Mouse (Mus musculus) c-Kit-positive CD71-negative TER-119-negative erythroid progenitor cells, embryonic 14.5 days (primary cell): ENCODE results near the gene Adap2.
A peak's percentile ranks its signal among the peaks of the same experiment; 100 is the strongest.

Source experiments
- DNase-seq: peaks from one replicate; pipeline ENCODE4 v3.0.0-alpha.2; 2013; ENCODE audit warnings: low read depth

Adap2 gene

DNA sequence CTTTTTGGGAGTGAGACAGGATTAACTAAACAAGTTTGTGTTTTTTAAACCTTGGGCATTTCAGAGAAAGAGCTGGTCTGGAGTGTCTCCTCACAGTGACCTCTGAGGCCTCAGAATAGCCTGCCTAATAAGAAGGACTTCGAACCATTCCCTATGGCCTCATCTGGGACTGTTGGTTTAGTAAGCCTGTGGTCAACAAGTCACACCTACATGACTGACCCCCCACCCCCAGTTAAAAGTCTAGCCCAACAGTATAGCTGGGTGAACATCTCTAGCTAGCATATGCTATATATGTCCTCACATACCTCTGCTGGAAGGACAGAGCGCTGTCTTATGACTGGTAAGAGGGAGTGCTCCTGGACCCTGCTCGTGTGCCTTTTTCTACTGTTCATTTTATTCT, 45.4 kb downstream of the Adap2 start:
- no peak for DNase-seq

DNA sequence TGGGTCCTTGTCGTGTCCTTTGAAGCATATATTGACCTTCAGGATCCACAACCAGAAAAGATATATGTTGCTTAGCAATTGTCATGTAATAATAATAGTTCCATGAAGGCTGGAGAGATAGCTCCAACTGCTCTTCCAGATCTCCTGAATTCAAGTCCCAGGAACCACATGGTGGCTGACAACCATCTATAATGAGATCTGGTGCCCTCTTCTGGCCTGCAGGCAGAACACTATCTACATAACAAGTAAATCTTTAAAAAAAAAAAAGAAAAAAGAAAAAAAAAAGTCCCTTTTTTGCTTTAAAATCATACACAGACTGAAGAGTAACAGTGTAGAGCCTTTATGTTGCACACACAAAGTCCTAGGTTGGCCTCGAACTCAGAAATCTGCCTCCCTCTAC, 45.9 kb downstream of the Adap2 start:
- DNase-seq = no peak

DNA sequence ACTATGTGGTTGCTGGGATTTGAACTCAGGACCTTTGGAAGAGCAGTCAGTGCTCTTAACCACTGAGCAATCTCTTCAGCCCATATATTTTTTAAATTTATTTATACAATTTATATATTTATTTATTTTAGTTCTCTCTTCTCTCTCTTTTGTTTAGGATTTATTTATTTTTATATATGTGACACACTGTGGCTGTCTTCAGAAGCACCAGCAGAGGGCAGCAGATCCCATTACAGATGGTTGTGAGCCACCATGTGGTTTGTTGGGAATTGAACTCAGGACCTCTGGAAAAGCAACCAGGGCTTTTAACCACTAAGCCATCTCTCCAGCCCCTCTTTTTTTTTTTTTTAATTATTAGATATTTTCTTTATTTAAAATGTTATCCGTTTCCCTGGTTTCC, 46.4 kb downstream of the Adap2 start:
- no peak for DNase-seq

DNA sequence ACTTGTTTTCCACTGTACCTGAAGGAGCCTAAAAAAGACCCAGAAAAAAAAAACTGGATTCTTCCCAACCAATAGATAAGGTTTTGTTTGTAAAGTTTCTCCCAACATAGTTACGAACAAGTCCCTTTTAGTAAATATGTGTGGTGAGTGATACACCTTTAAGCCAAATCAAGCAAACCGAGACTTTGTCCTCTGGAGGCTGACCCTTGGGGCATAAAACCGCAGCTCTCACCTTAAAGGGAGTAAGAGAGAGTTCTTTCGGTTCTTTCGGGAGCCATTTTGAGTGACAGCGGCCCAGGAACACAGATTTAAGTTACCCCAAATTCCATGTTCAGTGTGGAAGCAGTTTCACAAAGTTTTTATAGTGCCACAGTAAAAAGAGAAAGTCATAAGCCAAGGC, 48.4 kb downstream of the Adap2 start:
- no peak for DNase-seq

DNA sequence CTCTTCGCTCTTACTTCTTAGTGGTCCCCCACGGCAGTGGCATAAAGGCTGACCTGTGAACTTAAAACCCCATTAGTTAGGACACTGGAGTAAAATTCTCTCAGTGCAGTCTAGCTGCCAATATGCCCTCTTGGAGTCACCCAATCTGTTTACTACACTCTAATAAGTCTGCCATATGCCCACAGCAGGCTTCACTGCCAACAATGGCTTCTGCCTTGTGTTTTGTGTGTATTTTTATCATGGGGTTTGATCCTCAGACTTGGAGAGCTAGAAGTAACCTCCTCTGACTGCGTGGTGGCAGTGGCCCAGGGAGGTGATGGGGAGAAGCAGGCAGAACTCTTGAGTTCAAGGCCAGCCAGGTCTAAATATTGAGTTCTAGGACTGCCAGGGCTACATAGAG, 50.1 kb downstream of the Adap2 start:
- no peak for DNase-seq

DNA sequence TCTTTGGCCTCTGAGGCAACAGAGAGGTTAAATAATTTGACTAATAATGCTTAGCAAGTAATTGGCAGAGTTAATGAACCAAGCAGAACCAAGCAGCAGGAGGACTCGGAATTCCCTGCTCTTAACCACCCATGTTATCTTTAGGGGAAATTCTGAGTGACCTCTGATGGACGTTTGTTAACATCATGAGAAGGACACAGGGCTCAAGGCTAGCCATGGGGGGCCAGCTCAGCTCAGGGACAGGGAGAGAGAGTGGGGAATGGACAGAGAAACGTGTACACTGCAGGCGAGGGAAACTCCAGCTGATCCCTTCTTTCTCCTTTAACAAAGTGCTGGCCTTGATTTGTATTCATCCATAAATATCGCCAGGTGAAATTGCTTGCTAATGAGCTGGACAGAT, 51.0 kb downstream of the Adap2 start:
- DNase-seq = no peak

DNA sequence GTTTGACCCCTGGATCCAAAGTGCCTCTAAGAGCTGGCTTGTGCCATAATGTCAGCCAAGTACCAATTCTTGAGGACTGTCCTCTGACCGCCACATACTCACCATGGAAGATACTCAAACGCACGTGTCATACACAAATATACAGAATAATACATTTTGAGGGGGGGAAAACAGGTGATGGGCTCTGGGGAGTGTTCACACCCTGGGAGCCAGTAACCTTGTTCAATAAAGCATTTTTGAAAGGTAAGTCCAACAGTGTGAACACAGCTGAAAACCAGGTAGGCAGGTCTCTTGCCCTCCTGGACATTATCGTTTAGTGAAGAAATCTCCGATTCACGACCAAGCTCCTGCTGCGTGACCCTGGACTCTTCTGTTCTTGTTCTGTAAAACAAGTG, 54.6 kb downstream of the Adap2 start:
- no peak for DNase-seq

DNA sequence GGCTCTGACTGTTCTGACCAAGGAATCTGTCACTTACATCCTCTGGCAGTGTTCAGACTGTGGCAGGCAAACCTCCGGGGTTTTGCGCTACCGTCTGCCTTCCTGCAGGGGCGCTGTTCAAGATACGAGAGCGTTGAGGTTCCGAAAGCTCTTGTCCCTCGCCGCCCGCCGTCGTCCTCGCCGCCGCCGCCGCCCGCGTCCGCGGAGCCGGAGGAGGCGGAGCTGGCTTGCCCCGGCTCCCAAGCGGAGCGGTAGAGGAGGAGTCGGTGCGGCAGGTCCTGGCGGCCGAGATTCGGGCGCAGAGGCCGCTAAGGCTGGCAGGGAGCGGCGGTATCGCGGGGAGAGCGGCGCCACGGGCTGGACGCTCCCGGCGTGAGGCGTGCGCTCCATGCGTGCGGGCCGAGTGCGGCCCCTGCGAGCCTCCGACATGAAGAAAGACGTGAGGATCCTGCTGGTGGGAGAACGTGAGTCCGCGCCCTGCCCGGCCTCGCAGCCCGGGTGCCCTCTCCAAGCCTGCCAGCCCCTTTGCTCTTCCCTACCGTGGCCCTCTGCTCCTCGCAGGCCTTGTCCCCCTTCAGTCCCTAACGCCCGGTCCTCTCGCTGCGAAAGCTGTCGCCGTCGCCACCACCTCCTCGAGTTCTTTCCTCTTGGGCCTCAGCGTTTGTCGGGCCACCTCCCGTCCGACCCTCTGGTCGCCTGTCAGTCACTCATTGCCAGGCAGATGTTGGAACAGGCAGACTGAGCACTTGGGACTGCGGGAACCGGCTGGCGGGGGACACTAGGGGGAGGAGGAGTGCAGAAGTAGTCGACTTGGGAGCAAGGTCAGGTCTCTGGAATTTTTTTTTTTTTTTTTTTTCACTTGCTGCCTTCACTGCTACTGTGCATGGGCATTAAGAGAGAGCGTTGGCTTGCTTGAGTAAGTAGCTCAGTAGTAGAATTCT, 55.2 kb downstream of the Adap2 start, which contains the start of gene Rhot1:
TSS of gene Rhot1 (plus strand) at position 160 of the 941 bp plus-strand sequence.
- peak; percentile 92 for DNase-seq

DNA sequence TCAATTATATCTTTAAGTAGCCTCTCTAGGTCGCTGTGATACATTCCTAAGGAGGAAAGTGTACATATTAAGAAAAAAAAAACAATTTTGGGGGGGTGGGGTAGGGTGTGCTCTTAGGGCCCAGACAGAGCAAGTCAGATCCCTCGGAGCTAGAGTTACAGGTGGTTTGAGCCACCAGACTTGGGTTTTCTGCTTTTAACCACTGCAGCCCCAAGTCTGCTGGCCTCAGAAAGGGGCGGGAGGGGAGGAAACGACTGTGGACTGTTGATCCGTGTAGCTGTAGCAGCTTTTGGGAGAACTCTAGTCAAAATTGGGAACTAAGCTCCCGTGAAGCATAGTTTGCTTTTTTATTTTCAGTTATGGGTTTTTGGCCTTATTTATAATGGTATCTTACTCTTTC, 56.4 kb downstream of the Adap2 start:
- DNase-seq = peak; percentile 24

DNA sequence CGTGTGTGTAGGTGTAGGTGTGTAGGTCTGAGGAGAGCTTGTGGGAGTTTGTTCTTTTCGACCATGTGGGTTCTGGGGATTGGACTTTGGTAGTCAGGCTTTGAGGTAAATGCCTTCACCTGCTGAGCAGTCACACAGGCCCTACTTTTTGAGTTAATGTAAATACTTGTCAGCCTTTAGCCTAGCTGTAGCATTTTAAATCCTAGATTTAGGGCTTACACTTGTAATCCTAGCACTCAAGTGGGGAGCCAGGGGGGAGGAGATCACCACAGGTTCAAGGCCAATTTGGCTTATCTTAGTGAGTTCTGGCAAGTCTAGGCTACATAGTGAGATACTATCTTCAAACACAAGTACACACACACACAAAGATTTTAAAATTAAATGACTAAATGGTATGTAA, 58.4 kb downstream of the Adap2 start:
- DNase-seq = no peak

DNA sequence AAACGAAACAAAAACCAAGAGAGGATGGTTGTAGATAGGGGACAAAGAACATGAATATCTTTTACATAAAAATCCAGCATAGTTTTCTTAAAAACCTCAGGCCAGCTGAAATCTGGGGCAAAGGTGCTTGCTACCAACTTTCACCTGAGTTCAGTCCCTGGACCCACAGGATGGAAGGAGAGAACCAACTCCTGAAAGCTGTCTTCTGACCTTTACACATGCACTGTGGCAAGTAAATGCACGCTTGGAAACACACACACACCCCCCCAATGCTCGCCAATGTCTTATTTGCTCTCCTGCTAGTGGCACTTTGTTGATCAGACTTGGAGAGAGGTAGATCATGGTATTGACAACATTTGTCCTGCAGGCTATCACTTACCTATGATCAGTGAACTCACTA, 61.4 kb downstream of the Adap2 start:
- no peak for DNase-seq

DNA sequence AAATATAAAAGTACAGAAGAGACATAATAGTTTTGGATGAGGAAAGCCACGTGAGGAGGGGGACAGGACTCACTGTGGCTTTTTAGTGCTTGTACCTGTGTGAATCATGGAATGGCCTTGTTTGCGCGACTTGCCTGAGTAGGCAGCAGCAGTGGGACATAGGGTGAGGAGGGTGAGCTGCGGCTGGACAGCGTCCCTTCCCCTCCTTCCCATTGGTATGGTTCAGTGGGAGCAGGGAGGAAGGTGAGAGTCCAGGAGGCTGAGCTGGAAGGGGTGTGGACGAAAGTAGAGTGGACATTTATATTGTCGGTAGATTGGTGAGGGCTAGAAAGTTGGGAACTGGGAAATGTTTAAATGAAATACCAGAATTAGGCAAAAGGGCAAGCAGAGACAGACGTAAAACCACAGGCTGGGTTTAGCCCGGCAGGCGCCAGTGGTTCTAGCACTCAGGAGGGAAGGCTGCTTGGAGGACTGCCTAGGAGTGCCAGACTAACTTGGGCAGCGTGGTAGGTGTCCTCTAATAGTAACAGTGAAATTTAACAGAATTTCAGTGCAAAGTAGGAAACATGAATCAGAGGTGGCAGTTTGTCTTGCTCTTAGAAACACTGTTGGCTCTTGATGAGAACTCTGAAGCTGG, 64.9 kb downstream of the Adap2 start:
- no peak for DNase-seq
